Mouse (Mus musculus): ENCODE results near the gene Fgfr2. TPM values are rescaled to one million over a fixed set of nuclear protein-coding genes. Genes with fewer than 3 reads are reported as not detected.
A peak's percentile ranks its signal among the peaks of the same experiment; 100 is the strongest.

The Fgfr2 gene
- polyA plus RNA-seq, 1 experiment from 2014 or later, result 11.4 TPM

DNA sequence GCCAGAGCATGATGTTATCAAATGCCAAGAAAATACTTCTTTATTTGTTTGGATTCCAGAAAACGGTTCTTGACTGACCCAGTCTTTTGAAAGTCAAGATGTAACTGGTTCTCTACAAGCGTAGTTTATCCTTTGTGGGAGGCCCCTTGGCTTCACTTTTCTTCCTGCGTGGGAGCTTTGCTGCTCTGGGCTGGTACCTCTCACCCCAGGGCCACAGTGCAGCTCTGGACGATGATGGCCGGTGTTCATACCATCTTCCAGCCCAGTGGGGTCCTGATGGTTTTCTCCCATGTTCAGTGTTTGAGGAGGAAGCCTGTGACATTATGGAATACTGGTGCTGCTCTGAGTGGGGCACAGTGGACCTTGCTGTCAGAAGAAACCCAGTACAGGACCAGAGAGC, 1575.7 kb downstream of the Fgfr2 start:
- Histone ChIP-seq H3K27me3 (ENCODE audit: control insufficient read depth, insufficient read depth, low read depth, low read length) (peaks cover 100% of the 10 kb centered on the region), H3K9ac (ENCODE audit: low read depth, low read length) (no peak overlapping the region), H3K27ac (ENCODE audit: low read length) (no peak overlapping the region), H3K4me2 (ENCODE audit: low read depth, low read length) (no peak overlapping the region), H3K4me3 (ENCODE audit: low read depth, low read length) (no peak overlapping the region), H3K9me3 (replicated peaks; ENCODE audit: control insufficient read depth, low read length) (no peaks in the 10 kb centered on the region), H3K36me3 (ENCODE audit: control insufficient read depth, insufficient read depth) (no peaks in the 10 kb centered on the region), H3K4me1 (ENCODE audit: control insufficient read depth, low read depth, low read length) (no peaks in the 10 kb centered on the region; the same call in 1 of the 2 replicates)
- WGBS (ENCODE audit: insufficient replicate concordance), result 2% methylated on average over 5 of the region's 5 CpGs
- no peak for ATAC-seq (ENCODE audit: low read depth)

- Histone ChIP-seq H3K27ac (ENCODE audit: low read length) (no peak overlapping the region), H3K4me2 (ENCODE audit: low read depth, low read length) (no peak overlapping the region), H3K9me3 (replicated peaks; ENCODE audit: control insufficient read depth, low read length) (no peaks in the 10 kb centered on the region), H3K27me3 (ENCODE audit: control insufficient read depth, insufficient read depth, low read depth, low read length) (peaks cover 100% of the 10 kb centered on the region), H3K4me1 (ENCODE audit: control insufficient read depth, low read depth, low read length) (no peaks in the 10 kb centered on the region; the same call in 1 of the 2 replicates), H3K4me3 (ENCODE audit: low read depth, low read length) (no peak overlapping the region), H3K9ac (ENCODE audit: low read depth, low read length) (no peak overlapping the region), H3K36me3 (ENCODE audit: control insufficient read depth, insufficient read depth) (no peaks in the 10 kb centered on the region)
- WGBS (ENCODE audit: insufficient replicate concordance), result 2% methylated on average over 2 of the region's 2 CpGs
- ATAC-seq (ENCODE audit: low read depth), result no peak
These were observed 1576.7 kb downstream of the Fgfr2 start for GRCm38 (mm10) chr7:131546423-131546822.

GRCm38 (mm10) chr7:131545701-131546385, 1577.3 kb downstream of the Fgfr2 start:
- no peak overlapping the region for H3K27ac ChIP-seq (ENCODE audit: low read length)
- H3K4me3 ChIP-seq (ENCODE audit: low read depth, low read length), result no peak overlapping the region
- WGBS (ENCODE audit: insufficient replicate concordance), result 4% methylated on average over 13 of the region's 13 CpGs
- no peak for ATAC-seq (ENCODE audit: low read depth)
- no peaks in the 10 kb centered on the region; the same call in 1 of the 2 replicates for H3K4me1 ChIP-seq (ENCODE audit: control insufficient read depth, low read depth, low read length)
- H3K4me2 ChIP-seq (ENCODE audit: low read depth, low read length), result no peak overlapping the region
- no peaks in the 10 kb centered on the region for H3K9me3 ChIP-seq (replicated peaks; ENCODE audit: control insufficient read depth, low read length)
- H3K27me3 ChIP-seq (ENCODE audit: control insufficient read depth, insufficient read depth, low read depth, low read length), result peaks cover 100% of the 10 kb centered on the region
- H3K9ac ChIP-seq (ENCODE audit: low read depth, low read length), result no peak overlapping the region
- no peaks in the 10 kb centered on the region for H3K36me3 ChIP-seq (ENCODE audit: control insufficient read depth, insufficient read depth)

GRCm38 (mm10) chr7:131544871-131545270, 1578.3 kb downstream of the Fgfr2 start:
- peaks cover 100% of the 10 kb centered on the region for H3K27me3 ChIP-seq (ENCODE audit: control insufficient read depth, insufficient read depth, low read depth, low read length)
- ATAC-seq (ENCODE audit: low read depth), result no peak
- no peak overlapping the region for H3K4me3 ChIP-seq (ENCODE audit: low read depth, low read length)
- H3K27ac ChIP-seq (ENCODE audit: low read length), result no peak overlapping the region
- H3K4me1 ChIP-seq (ENCODE audit: control insufficient read depth, low read depth, low read length), result no peaks in the 10 kb centered on the region; the same call in 1 of the 2 replicates
- no peaks in the 10 kb centered on the region for H3K9me3 ChIP-seq (replicated peaks; ENCODE audit: control insufficient read depth, low read length)
- H3K9ac ChIP-seq (ENCODE audit: low read depth, low read length), result no peak overlapping the region
- H3K4me2 ChIP-seq (ENCODE audit: low read depth, low read length), result no peak overlapping the region
- H3K36me3 ChIP-seq (ENCODE audit: control insufficient read depth, insufficient read depth), result no peaks in the 10 kb centered on the region
- 1% methylated on average over 5 of the region's 5 CpGs for whole genome bisulfite sequencing (ENCODE audit: insufficient replicate concordance)

GRCm38 (mm10) chr7:131543623-131544481, 1579.3 kb downstream of the Fgfr2 start:
- no peaks in the 10 kb centered on the region for H3K36me3 ChIP-seq (ENCODE audit: control insufficient read depth, insufficient read depth)
- peaks cover 99% of the 10 kb centered on the region for H3K27me3 ChIP-seq (ENCODE audit: control insufficient read depth, insufficient read depth, low read depth, low read length)
- H3K4me2 ChIP-seq (ENCODE audit: low read depth, low read length), result peak overlapping the region; percentile 39; the same call in 1 of the 2 replicates
- H3K4me1 ChIP-seq (ENCODE audit: control insufficient read depth, low read depth, low read length), result no peaks in the 10 kb centered on the region; the same call in 1 of the 2 replicates
- H3K4me3 ChIP-seq (ENCODE audit: low read depth, low read length), result peak overlapping the region; percentile 11; the same call in 1 of the 2 replicates
- no peak overlapping the region for H3K27ac ChIP-seq (ENCODE audit: low read length)
- no peak for ATAC-seq (ENCODE audit: low read depth)
- H3K9me3 ChIP-seq (replicated peaks; ENCODE audit: control insufficient read depth, low read length), result no peaks in the 10 kb centered on the region
- under 1% methylated on average over 75 of the region's 75 CpGs for WGBS (ENCODE audit: insufficient replicate concordance)
- H3K9ac ChIP-seq (ENCODE audit: low read depth, low read length), result no peak overlapping the region

GRCm38 (mm10) chr7:131542872-131543622, 1580.1 kb downstream of the Fgfr2 start:
- 1% methylated on average over 63 of the region's 71 CpGs for WGBS (ENCODE audit: insufficient replicate concordance)
- H3K4me3 ChIP-seq (ENCODE audit: low read depth, low read length), result peak overlapping the region; percentile 28
- H3K4me2 ChIP-seq (ENCODE audit: low read depth, low read length), result peak overlapping the region; percentile 39
- no peak for ATAC-seq (ENCODE audit: low read depth)
- no peak overlapping the region for H3K9ac ChIP-seq (ENCODE audit: low read depth, low read length)
- H3K36me3 ChIP-seq (ENCODE audit: control insufficient read depth, insufficient read depth), result no peaks in the 10 kb centered on the region
- no peaks in the 10 kb centered on the region; the same call in 1 of the 2 replicates for H3K4me1 ChIP-seq (ENCODE audit: control insufficient read depth, low read depth, low read length)
- H3K9me3 ChIP-seq (replicated peaks; ENCODE audit: control insufficient read depth, low read length), result no peaks in the 10 kb centered on the region
- H3K27me3 ChIP-seq (ENCODE audit: control insufficient read depth, insufficient read depth, low read depth, low read length), result peaks cover 99% of the 10 kb centered on the region
- no peak overlapping the region for H3K27ac ChIP-seq (ENCODE audit: low read length)

GRCm38 (mm10) chr7:131542115-131542871, 1580.9 kb downstream of the Fgfr2 start, which contains the start of gene Hmx3:
TSS of gene Hmx3 (plus strand) at chr7:131542867.
- Histone ChIP-seq H3K27me3 (ENCODE audit: control insufficient read depth, insufficient read depth, low read depth, low read length) (peaks cover 95% of the 10 kb centered on the region), H3K9ac (ENCODE audit: low read depth, low read length) (no peak within 1 kb of the TSS), H3K4me3 (ENCODE audit: low read depth, low read length) (peak within 1 kb of the TSS; percentile 28), H3K36me3 (ENCODE audit: control insufficient read depth, insufficient read depth) (no peaks in the 10 kb centered on the region), H3K27ac (ENCODE audit: low read length) (no peak within 1 kb of the TSS), H3K9me3 (replicated peaks; ENCODE audit: control insufficient read depth, low read length) (no peaks in the 10 kb centered on the region), H3K4me1 (ENCODE audit: control insufficient read depth, low read depth, low read length) (no peaks in the 10 kb centered on the region; the same call in 1 of the 2 replicates), H3K4me2 (ENCODE audit: low read depth, low read length) (peak within 1 kb of the TSS; percentile 39)
- no peak for ATAC-seq (ENCODE audit: low read depth)
- 1% methylated on average over 55 of the region's 65 CpGs for WGBS (ENCODE audit: insufficient replicate concordance)
